Mouse (Mus musculus): ENCODE measurements at regions not wholly inside any gene's neighbourhood (a gene's known extent, or its start where the extent isn't known, plus 50 kb on each side); places are given as distances from the start of the nearest gene placed in this dataset.

GRCm38 (mm10) chr9:115607961-115608360, 297.7 kb upstream of the Stt3b start:
- Histone ChIP-seq H3K27ac (no peak overlapping the region), H3K4me1 (0 out of 2 replicates have a peak, but pooled peaks cover 6% of the 10 kb centered on the region), H3K27me3 (no peaks in the 10 kb centered on the region), H3K9me3 (peaks cover 3% of the 10 kb centered on the region; the same call in 1 of the 2 replicates), H3K4me3 (no peak overlapping the region), H3K36me3 (no peaks in the 10 kb centered on the region), H3K4me2 (replicated peaks) (no peak overlapping the region), H3K9ac (no peak overlapping the region)
- no peak for ATAC-seq (ENCODE audit: low FRiP score, low read depth)
- WGBS, result 76% methylated on average over 2 of the region's 2 CpGs

GRCm38 (mm10) chr9:115608377-115608776, 298.2 kb upstream of the Stt3b start:
- H3K27ac ChIP-seq, result no peak overlapping the region
- WGBS, result 78% methylated on average over 5 of the region's 5 CpGs
- no peaks in the 10 kb centered on the region for H3K27me3 ChIP-seq
- ATAC-seq (ENCODE audit: low FRiP score, low read depth), result no peak
- 0 out of 2 replicates have a peak, but pooled peaks cover 6% of the 10 kb centered on the region for H3K4me1 ChIP-seq
- peaks cover 3% of the 10 kb centered on the region; the same call in 1 of the 2 replicates for H3K9me3 ChIP-seq
- no peak overlapping the region for H3K4me3 ChIP-seq
- H3K36me3 ChIP-seq, result no peaks in the 10 kb centered on the region
- no peak overlapping the region for H3K4me2 ChIP-seq (replicated peaks)
- no peak overlapping the region for H3K9ac ChIP-seq

- Histone ChIP-seq H3K9ac (no peak overlapping the region), H3K4me1 (0 out of 2 replicates have a peak, but pooled peaks cover 6% of the 10 kb centered on the region), H3K36me3 (no peaks in the 10 kb centered on the region), H3K9me3 (peaks cover 3% of the 10 kb centered on the region; the same call in 1 of the 2 replicates), H3K4me3 (no peak overlapping the region), H3K27me3 (no peaks in the 10 kb centered on the region), H3K27ac (no peak overlapping the region), H3K4me2 (replicated peaks) (no peak overlapping the region)
- WGBS, result 80% methylated on average over 5 of the region's 5 CpGs
- no peak for ATAC-seq (ENCODE audit: low FRiP score, low read depth)
Observed at GRCm38 (mm10) chr9:115609904-115610303, 299.4 kb upstream of the Gadl1 start.

GRCm38 (mm10) chr9:115611713-115612112, 297.5 kb upstream of the Gadl1 start:
- no peaks in the 10 kb centered on the region for H3K27me3 ChIP-seq
- no peak overlapping the region for H3K4me3 ChIP-seq
- WGBS, result 82% methylated on average over 5 of the region's 5 CpGs
- no peak overlapping the region for H3K4me2 ChIP-seq (replicated peaks)
- H3K4me1 ChIP-seq, result 0 out of 2 replicates have a peak, but pooled peaks cover 6% of the 10 kb centered on the region
- no peaks in the 10 kb centered on the region for H3K9me3 ChIP-seq
- H3K27ac ChIP-seq, result no peak overlapping the region
- ATAC-seq (ENCODE audit: low FRiP score, low read depth), result no peak
- H3K36me3 ChIP-seq, result no peaks in the 10 kb centered on the region
- H3K9ac ChIP-seq, result no peak overlapping the region

- no peak for ATAC-seq (ENCODE audit: low FRiP score, low read depth)
- Histone ChIP-seq H3K9me3 (no peaks in the 10 kb centered on the region), H3K27me3 (no peaks in the 10 kb centered on the region), H3K9ac (no peak overlapping the region), H3K36me3 (no peaks in the 10 kb centered on the region), H3K4me2 (replicated peaks) (no peak overlapping the region), H3K27ac (no peak overlapping the region), H3K4me3 (no peak overlapping the region), H3K4me1 (0 out of 2 replicates have a peak, but pooled peaks cover 6% of the 10 kb centered on the region)
- 38% methylated on average over 6 of the region's 6 CpGs for WGBS
Observed at GRCm38 (mm10) chr9:115612908-115613307, 296.3 kb upstream of the Gadl1 start.

GRCm38 (mm10) chr9:115614007-115614406, 295.2 kb upstream of the Gadl1 start:
- no peak for ATAC-seq (ENCODE audit: low FRiP score, low read depth)
- no peaks in the 10 kb centered on the region for H3K36me3 ChIP-seq
- no peaks in the 10 kb centered on the region for H3K9me3 ChIP-seq
- no peak overlapping the region for H3K27ac ChIP-seq
- H3K4me2 ChIP-seq (replicated peaks), result no peak overlapping the region
- no peaks in the 10 kb centered on the region for H3K27me3 ChIP-seq
- H3K4me1 ChIP-seq, result 0 out of 2 replicates have a peak, but pooled peaks cover 3% of the 10 kb centered on the region
- no peak overlapping the region for H3K4me3 ChIP-seq
- H3K9ac ChIP-seq, result no peak overlapping the region
- WGBS, result 81% methylated on average over 2 of the region's 2 CpGs

- Histone ChIP-seq H3K4me2 (replicated peaks) (no peak overlapping the region), H3K9ac (no peak overlapping the region)
- ATAC-seq (ENCODE audit: low FRiP score, low read depth), result no peak
Observed at GRCm38 (mm10) chr9:115617909-115618308, 291.3 kb upstream of the Gadl1 start.

GRCm38 (mm10) chr9:115623948-115624347, 285.3 kb upstream of the Gadl1 start:
- ATAC-seq (ENCODE audit: low FRiP score, low read depth), result peak; percentile 59; the same call in 1 of the 2 replicates
- 35% methylated on average over 5 of the region's 5 CpGs for WGBS
- no peak overlapping the region for H3K27ac ChIP-seq

More at GRCm38 (mm10) chr9:115617909-115618308, 291.3 kb upstream of the Gadl1 start:
- Histone ChIP-seq H3K36me3 (no peaks in the 10 kb centered on the region), H3K27me3 (no peaks in the 10 kb centered on the region), H3K4me1 (0 out of 2 replicates have a peak, but pooled peaks cover 1% of the 10 kb centered on the region), H3K4me3 (no peak overlapping the region), H3K9me3 (no peaks in the 10 kb centered on the region), H3K27ac (no peak overlapping the region)
- WGBS, result 77% methylated on average over 6 of the region's 6 CpGs

GRCm38 (mm10) chr9:115624721-115625496, 284.3 kb upstream of the Gadl1 start:
- Histone ChIP-seq H3K4me3 (no peak overlapping the region), H3K36me3 (no peaks in the 10 kb centered on the region), H3K4me1 (peaks cover 12% of the 10 kb centered on the region; the same call in 1 of the 2 replicates), H3K4me2 (replicated peaks) (no peak overlapping the region), H3K9me3 (no peaks in the 10 kb centered on the region), H3K27me3 (no peaks in the 10 kb centered on the region), H3K9ac (no peak overlapping the region), H3K27ac (no peak overlapping the region)
- WGBS, result 56% methylated on average over 15 of the region's 15 CpGs
- no peak for ATAC-seq (ENCODE audit: low FRiP score, low read depth)

More at GRCm38 (mm10) chr9:115623948-115624347, 285.3 kb upstream of the Gadl1 start:
- H3K4me1 ChIP-seq, result peaks cover 12% of the 10 kb centered on the region; the same call in 1 of the 2 replicates
- no peaks in the 10 kb centered on the region for H3K9me3 ChIP-seq
- no peaks in the 10 kb centered on the region for H3K36me3 ChIP-seq
- no peak overlapping the region for H3K4me3 ChIP-seq
- no peak overlapping the region for H3K4me2 ChIP-seq (replicated peaks)
- no peaks in the 10 kb centered on the region for H3K27me3 ChIP-seq
- H3K9ac ChIP-seq, result no peak overlapping the region

- no peak overlapping the region for H3K9ac ChIP-seq
- ATAC-seq (ENCODE audit: low FRiP score, low read depth), result no peak
- H3K4me2 ChIP-seq (replicated peaks), result no peak overlapping the region
- H3K27ac ChIP-seq, result no peak overlapping the region
- no peak overlapping the region for H3K4me3 ChIP-seq
- H3K4me1 ChIP-seq, result peaks cover 12% of the 10 kb centered on the region; the same call in 1 of the 2 replicates
- no peaks in the 10 kb centered on the region for H3K36me3 ChIP-seq
- 74% methylated on average over 3 of the region's 3 CpGs for WGBS
- no peaks in the 10 kb centered on the region for H3K27me3 ChIP-seq
- no peaks in the 10 kb centered on the region for H3K9me3 ChIP-seq
Observed at GRCm38 (mm10) chr9:115627551-115627950, 281.7 kb upstream of the Gadl1 start.

- Histone ChIP-seq H3K27me3 (no peaks in the 10 kb centered on the region), H3K4me1 (peaks cover 10% of the 10 kb centered on the region; the same call in 1 of the 2 replicates), H3K36me3 (no peaks in the 10 kb centered on the region), H3K4me2 (replicated peaks) (no peak overlapping the region), H3K4me3 (no peak overlapping the region), H3K9me3 (no peaks in the 10 kb centered on the region), H3K27ac (no peak overlapping the region), H3K9ac (no peak overlapping the region)
- 82% methylated on average over 6 of the region's 6 CpGs for WGBS
- no peak for ATAC-seq (ENCODE audit: low FRiP score, low read depth)
Observed at GRCm38 (mm10) chr9:115637114-115637513, 272.1 kb upstream of the Gadl1 start.

- Histone ChIP-seq H3K9ac (no peak overlapping the region), H3K4me1 (peaks cover 5% of the 10 kb centered on the region; the same call in 1 of the 2 replicates), H3K36me3 (no peaks in the 10 kb centered on the region), H3K27ac (no peak overlapping the region), H3K4me3 (no peak overlapping the region), H3K9me3 (no peaks in the 10 kb centered on the region), H3K4me2 (replicated peaks) (no peak overlapping the region), H3K27me3 (no peaks in the 10 kb centered on the region)
- ATAC-seq (ENCODE audit: low FRiP score, low read depth), result no peak
- WGBS, result 89% methylated on average over 2 of the region's 2 CpGs
Observed at GRCm38 (mm10) chr9:115640781-115641180, 268.5 kb upstream of the Gadl1 start.

Measured in limb, embryonic 13.5 days (tissue).